Mouse (Mus musculus) MEL (cell line): ENCODE measurements at regions not wholly inside any gene's neighbourhood (a gene's known extent, or its start where the extent isn't known, plus 50 kb on each side); places are given as distances from the start of the nearest gene placed in this dataset.
A peak's percentile ranks its signal among the peaks of the same experiment; 100 is the strongest.

Experiments
- DNase-seq: peaks from one replicate; pipeline ENCODE4 v3.0.0; 2011; ENCODE audit warnings: low read depth, low spot score
- H3K27ac ChIP-seq: 2 replicates; pipeline ENCODE4 v1.5.1; 2012; ENCODE audit warnings: low read depth, mild to moderate bottlenecking, control low read depth, low read length, moderate library complexity; ENCODE audit not compliant: control insufficient read depth
- H3K27me3 ChIP-seq, 2 experiments: fragments of 150-350 bp in 1 of 2; sonication (generic) in 1 of 2; 2 replicates each; pipeline ENCODE4 v1.6.1; 2012; ENCODE audit warnings: low read length in 2 of 2, mild to moderate bottlenecking in 2 of 2, improper control_type of control experiment in 1 of 2, moderate library complexity in 1 of 2; ENCODE audit not compliant: insufficient read depth in 2 of 2, control insufficient read depth in 1 of 2
- H3K36me3 ChIP-seq, 2 experiments: 2 replicates each; pipeline ENCODE4 v1.6.1; 2012 to 2014; ENCODE audit warnings: low read length in 2 of 2, improper control_type of control experiment in 1 of 2, inconsistent platforms in 1 of 2, mild to moderate bottlenecking in 1 of 2; ENCODE audit not compliant: insufficient read depth in 2 of 2, control insufficient read depth in 1 of 2
- H3K4me1 ChIP-seq, 2 experiments: fragments of 150-350 bp in 1 of 2; sonication (generic) in 1 of 2; 2 replicates each; pipeline ENCODE4 v1.6.1; 2012; ENCODE audit warnings: low read length in 2 of 2, improper control_type of control experiment in 1 of 2, mild to moderate bottlenecking in 1 of 2; ENCODE audit not compliant: insufficient read depth in 2 of 2, control insufficient read depth in 1 of 2
- H3K4me3 ChIP-seq, 2 experiments: fragments of 150-350 bp in 1 of 2; sonication (generic) in 1 of 2; 2 replicates each; pipeline ENCODE4 v1.5.1; 2012; ENCODE audit warnings: low read depth in 2 of 2, low read length in 2 of 2, mild to moderate bottlenecking in 2 of 2, moderate library complexity in 2 of 2, control low read depth in 1 of 2, improper control_type of control experiment in 1 of 2; ENCODE audit not compliant: control insufficient read depth in 1 of 2, insufficient read depth in 1 of 2
- H3K79me2 ChIP-seq: 2 replicates; pipeline ENCODE4 v1.6.1; 2012; ENCODE audit warnings: mild to moderate bottlenecking, low read length, moderate library complexity; ENCODE audit not compliant: control insufficient read depth, poor library complexity, insufficient read depth
- H3K9ac ChIP-seq: 2 replicates; pipeline ENCODE4 v1.6.1; 2012; ENCODE audit warnings: low read depth, mild to moderate bottlenecking, control low read depth, low read length, moderate library complexity; ENCODE audit not compliant: control insufficient read depth, poor library complexity, severe bottlenecking
- H3K9me3 ChIP-seq: fragments of 150-350 bp; sonication (generic); replicated peaks from 2 replicates; pipeline ENCODE4 v1.6.1; 2012; ENCODE audit warnings: mild to moderate bottlenecking, low read length, improper control_type of control experiment, moderate library complexity; ENCODE audit not compliant: insufficient read depth
- CHD2 ChIP-seq: IDR thresholded peaks from 2 replicates; pipeline ENCODE4 v1.6.1; 2011; ENCODE audit warnings: low read length, improper control_type of control experiment
- CTCF ChIP-seq, 3 experiments: IDR thresholded peaks in 2 of 3; conservative IDR thresholded peaks in 1 of 3; 2 replicates each; pipeline ENCODE4 v1.5.1; 2011 to 2012; ENCODE audit warnings: low read length in 3 of 3, low read depth in 2 of 3, mild to moderate bottlenecking in 2 of 3, improper control_type of control experiment in 1 of 3, inconsistent platforms in 1 of 3, mixed read lengths in 1 of 3, moderate library complexity in 1 of 3; ENCODE audit not compliant: control insufficient read depth in 1 of 3, insufficient read depth in 1 of 3, poor library complexity in 1 of 3, severe bottlenecking in 1 of 3
- E2F4 ChIP-seq: IDR thresholded peaks from 2 replicates; pipeline ENCODE4 v1.6.1; 2011; ENCODE audit warnings: low read depth, low read length, improper control_type of control experiment, borderline replicate concordance
- EP300 ChIP-seq, 2 experiments: IDR thresholded peaks; 2 replicates each; pipeline ENCODE4 v1.6.1; 2011; ENCODE audit warnings: improper control_type of control experiment in 2 of 2, low read length in 2 of 2, low read depth in 1 of 2, mild to moderate bottlenecking in 1 of 2
- ETS1 ChIP-seq: IDR thresholded peaks from 2 replicates; pipeline ENCODE4 v1.6.1; 2012; ENCODE audit warnings: low read depth, mild to moderate bottlenecking, inconsistent platforms, low read length, improper control_type of control experiment, moderate library complexity
- GABPA ChIP-seq: IDR thresholded peaks from 2 replicates; pipeline ENCODE4 v1.6.1; 2012; ENCODE audit warnings: low read depth, mild to moderate bottlenecking, inconsistent platforms, low read length, improper control_type of control experiment, moderate library complexity
- MAFK ChIP-seq: IDR thresholded peaks from 2 replicates; pipeline ENCODE4 v1.6.1; 2011; ENCODE audit warnings: low read depth, mild to moderate bottlenecking, low read length, improper control_type of control experiment, borderline replicate concordance
- MAX ChIP-seq: IDR thresholded peaks from 2 replicates; pipeline ENCODE4 v1.6.1; 2011; ENCODE audit warnings: low read length, improper control_type of control experiment
- MAZ ChIP-seq: IDR thresholded peaks from 2 replicates; pipeline ENCODE4 v1.6.1; 2012; ENCODE audit warnings: low read depth, mild to moderate bottlenecking, inconsistent platforms, low read length, improper control_type of control experiment
- MXI1 ChIP-seq: IDR thresholded peaks from 2 replicates; pipeline ENCODE4 v1.6.1; 2011; ENCODE audit warnings: mild to moderate bottlenecking, low read depth, low read length, improper control_type of control experiment
- MYC ChIP-seq: IDR thresholded peaks from 2 replicates; pipeline ENCODE4 v1.6.1; 2011; ENCODE audit warnings: low read depth, mild to moderate bottlenecking, low read length, improper control_type of control experiment, moderate library complexity
- NELFE ChIP-seq: IDR thresholded peaks from 2 replicates; pipeline ENCODE4 v1.6.1; 2011; ENCODE audit warnings: low read depth, low read length, improper control_type of control experiment
- POLR2A ChIP-seq, 2 experiments: IDR thresholded peaks; 2 replicates each; pipeline ENCODE4 v1.6.1; 2011 to 2012; ENCODE audit warnings: low read length in 2 of 2, mild to moderate bottlenecking in 2 of 2, control low read depth in 1 of 2, improper control_type of control experiment in 1 of 2, low read depth in 1 of 2, moderate library complexity in 1 of 2; ENCODE audit not compliant: control insufficient read depth in 1 of 2, insufficient read depth in 1 of 2, poor library complexity in 1 of 2
- POLR2AphosphoS5 ChIP-seq: IDR thresholded peaks from 2 replicates; pipeline ENCODE4 v1.6.1; 2012; ENCODE audit warnings: low read depth, borderline replicate concordance, mild to moderate bottlenecking, inconsistent platforms, low read length, moderate library complexity, mixed read lengths
- RAD21 ChIP-seq: IDR thresholded peaks from 2 replicates; pipeline ENCODE4 v1.6.1; 2011; ENCODE audit warnings: mild to moderate bottlenecking, low read depth, low read length, improper control_type of control experiment
- RCOR1 ChIP-seq: IDR thresholded peaks from 2 replicates; pipeline ENCODE4 v1.6.1; 2012; ENCODE audit warnings: low read depth, mild to moderate bottlenecking, inconsistent platforms, low read length, improper control_type of control experiment
- SMC3 ChIP-seq: IDR thresholded peaks from 2 replicates; pipeline ENCODE4 v1.6.1; 2011; ENCODE audit warnings: low read depth, low read length, improper control_type of control experiment
- TAL1 ChIP-seq: IDR thresholded peaks from 2 replicates; pipeline ENCODE4 v1.6.1; 2012; ENCODE audit warnings: mild to moderate bottlenecking, inconsistent platforms, low read length, moderate library complexity, mixed read lengths
- TBP ChIP-seq: IDR thresholded peaks from 2 replicates; pipeline ENCODE4 v1.8.0; 2011; ENCODE audit warnings: low read depth, low read length, improper control_type of control experiment
- TCF12 ChIP-seq: IDR thresholded peaks from 2 replicates; pipeline ENCODE4 v1.6.1; 2014; ENCODE audit warnings: low read depth, mild to moderate bottlenecking, inconsistent platforms, low read length, improper control_type of control experiment, moderate library complexity
- UBTF ChIP-seq: IDR thresholded peaks from 2 replicates; pipeline ENCODE4 v1.6.1; 2012; ENCODE audit warnings: low read depth, mild to moderate bottlenecking, inconsistent platforms, low read length, improper control_type of control experiment, moderate library complexity, borderline replicate concordance; ENCODE audit not compliant: insufficient read depth
- USF1 ChIP-seq: IDR thresholded peaks from 2 replicates; pipeline ENCODE4 v1.6.1; 2014; ENCODE audit warnings: low read depth, mild to moderate bottlenecking, inconsistent platforms, low read length, improper control_type of control experiment, moderate library complexity
- ZNF384 ChIP-seq: IDR thresholded peaks from 2 replicates; pipeline ENCODE4 v1.6.1; 2012; ENCODE audit warnings: low read depth, mild to moderate bottlenecking, inconsistent platforms, low read length, improper control_type of control experiment

DNA sequence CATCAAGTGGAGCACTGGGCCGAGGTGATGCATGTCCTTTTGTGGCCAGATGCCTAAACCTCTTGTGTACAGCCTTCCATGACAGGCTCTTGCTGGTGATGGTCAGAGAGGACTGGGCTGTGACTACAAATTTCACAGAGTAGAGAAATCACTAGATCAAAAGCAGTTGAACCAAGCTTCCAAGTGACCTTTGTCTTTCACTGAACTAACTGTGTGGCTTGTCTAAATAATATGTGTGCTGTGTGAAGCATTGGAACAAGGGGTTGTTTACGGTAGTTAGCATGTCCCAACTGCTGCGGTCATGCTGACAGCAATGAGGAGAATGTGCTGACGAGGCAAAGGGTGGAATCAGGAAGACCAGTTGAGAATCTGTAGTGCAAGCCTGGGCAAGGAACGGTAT, 55.3 kb upstream of the D16Ertd472e start:
- Histone ChIP-seq H3K36me3 (no peaks in the 10 kb centered on the region), H3K79me2 (no peaks in the 10 kb centered on the region), H3K9ac (no peak overlapping the region), H3K27me3 (no peaks in the 10 kb centered on the region; a peak in 1 of 4 replicates), H3K27ac (no peak overlapping the region), H3K4me3 (no peak overlapping the region), H3K4me1 (no peaks in the 10 kb centered on the region), H3K9me3 (no peaks in the 10 kb centered on the region)
- no peak for DNase-seq
- TF ChIP-seq ETS1 (no peak), NELFE (no peak), E2F4 (no peak), TAL1 (no peak), TBP (no peak), USF1 (no peak), SMC3 (no peak), ZNF384 (no peak), CHD2 (no peak), UBTF (no peak), POLR2AphosphoS5 (no peak), MAZ (no peak), RCOR1 (no peak), MAX (no peak), EP300 (IDR thresholded peaks at IDR 0.05; ENCODE audit: low read depth in 1 of 2, low read length in 2 of 2) (no peak), MAFK (no peak), TCF12 (no peak), MXI1 (no peak), GABPA (no peak)

DNA sequence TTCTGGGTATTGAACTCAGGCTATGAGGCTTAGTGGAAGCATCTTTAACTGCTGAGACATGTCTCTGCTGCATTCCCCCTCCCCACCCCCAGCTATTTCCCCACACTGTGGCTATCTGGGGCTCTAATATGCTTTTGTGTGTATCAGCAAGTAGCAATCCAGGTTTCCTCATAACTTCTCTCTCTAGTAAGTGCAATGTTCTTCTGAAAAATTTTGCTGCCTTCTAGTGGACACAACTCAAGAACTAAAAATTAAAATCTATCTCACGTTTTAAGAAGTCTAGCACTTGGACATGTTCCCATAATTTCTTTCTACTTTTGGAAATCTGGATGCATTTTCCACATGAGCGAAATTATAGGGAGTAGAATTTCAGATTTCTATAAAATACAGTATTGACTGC, 50.3 kb upstream of the D16Ertd472e start:
- no peak for DNase-seq
- Histone ChIP-seq H3K4me3 (no peak overlapping the region), H3K79me2 (no peaks in the 10 kb centered on the region), H3K4me1 (no peaks in the 10 kb centered on the region), H3K27me3 (no peaks in the 10 kb centered on the region; a peak in 1 of 4 replicates), H3K9ac (no peak overlapping the region), H3K27ac (no peak overlapping the region), H3K36me3 (no peaks in the 10 kb centered on the region), H3K9me3 (no peaks in the 10 kb centered on the region)
- TF ChIP-seq RAD21 (peak; percentile 19), MYC (no peak), POLR2A (IDR thresholded peaks at IDR 0.05; ENCODE audit: control insufficient read depth in 1 of 2, insufficient read depth in 1 of 2, low read depth in 1 of 2, low read length in 2 of 2, poor library complexity in 1 of 2) (no peak), TBP (no peak), USF1 (no peak), CTCF (IDR thresholded peaks at IDR 0.05 in 2 of 3, conservative IDR thresholded peaks at IDR 0.05 in 1 of 3; ENCODE audit: control insufficient read depth in 1 of 3, insufficient read depth in 1 of 3, low read depth in 2 of 3, low read length in 3 of 3, poor library complexity in 1 of 3, severe bottlenecking in 1 of 3) (peak in 1 of 3 experiments; percentile 18; a peak in 1 of 6 replicates), CHD2 (no peak)
